Mouse (Mus musculus) embryonic facial prominence, embryonic 11.5 days (tissue): ENCODE measurements around the gene Cks2. TPM values are rescaled to one million over a fixed set of nuclear protein-coding genes. Genes with fewer than 3 reads are reported as not detected.

Experiments
- ATAC-seq: fragments of 200-750 bp; cut with Nextera tagmentation; replicated peaks from 2 replicates; pipeline ENCODE4 v1.8.0; 2017; ENCODE audit warnings: low read depth; ENCODE audit not compliant: insufficient number of reproducible peaks, low FRiP score, low TSS enrichment
- DNase-seq: peaks from one replicate; pipeline ENCODE4 v3.0.0-alpha.2; 2015; ENCODE audit warnings: low spot score
- H3K27ac ChIP-seq: fragments of 300-500 bp; sonication (generic); replicated peaks from 2 replicates; pipeline ENCODE4 v1.5.1; 2014; ENCODE audit warnings: mild to moderate bottlenecking, low read depth, low read length, control low read depth
- H3K27me3 ChIP-seq: fragments of 300-500 bp; sonication (generic); 2 replicates; pipeline ENCODE4 v1.6.1; 2014; ENCODE audit warnings: mild to moderate bottlenecking, low read length, moderate library complexity, mixed read lengths; ENCODE audit not compliant: control insufficient read depth, insufficient read depth
- H3K36me3 ChIP-seq: fragments of 300-500 bp; sonication (generic); replicated peaks from 2 replicates; pipeline ENCODE4 v1.6.1; 2014; ENCODE audit warnings: low read depth, mild to moderate bottlenecking, low read length, moderate library complexity, mixed read lengths; ENCODE audit not compliant: control insufficient read depth, insufficient read depth
- H3K4me1 ChIP-seq: fragments of 300-500 bp; sonication (generic); 2 replicates; pipeline ENCODE4 v1.6.1; 2014; ENCODE audit warnings: low read length, mixed read lengths; ENCODE audit not compliant: control insufficient read depth, insufficient read depth
- H3K4me2 ChIP-seq: fragments of 300-500 bp; sonication (generic); 2 replicates; pipeline ENCODE4 v1.6.1; 2014; ENCODE audit warnings: low read depth, mild to moderate bottlenecking, control low read depth, low read length, moderate library complexity
- H3K4me3 ChIP-seq: fragments of 300-500 bp; sonication (generic); 2 replicates; pipeline ENCODE4 v1.5.1; 2014; ENCODE audit warnings: low read depth, low read length, control low read depth
- H3K9ac ChIP-seq: fragments of 300-500 bp; sonication (generic); replicated peaks from 2 replicates; pipeline ENCODE4 v1.6.1; 2014; ENCODE audit warnings: mild to moderate bottlenecking, control low read depth, low read length
- H3K9me3 ChIP-seq: fragments of 300-500 bp; sonication (generic); replicated peaks from 2 replicates; pipeline ENCODE4 v1.6.1; 2016; ENCODE audit warnings: mild to moderate bottlenecking, low read length, inconsistent platforms, mixed read lengths; ENCODE audit not compliant: control insufficient read depth
- WGBS: fragments of 180-500 bp; shearing (Covaris S2); extraction: QIAGEN DNeasy Blood & Tissue Kit; methylation state at CpG from one replicate; pipeline ENCODE4 v1.1.7; 2014; 5-methylcytosine and 5-hydroxymethylcytosine counted together
- polyA plus RNA-seq: library from polyadenylated mRNA; unstranded; fragments of >200 nt; fragmentation: Nextera tagmentation; extraction: Ambion mirVana; gene quantifications from 2 replicates; pipeline ENCODE4 v1.2.1, GENCODE M21; 2014

Cks2 gene
- polyA plus RNA-seq, 1 experiment from 2014 or later: 422 TPM

DNA sequence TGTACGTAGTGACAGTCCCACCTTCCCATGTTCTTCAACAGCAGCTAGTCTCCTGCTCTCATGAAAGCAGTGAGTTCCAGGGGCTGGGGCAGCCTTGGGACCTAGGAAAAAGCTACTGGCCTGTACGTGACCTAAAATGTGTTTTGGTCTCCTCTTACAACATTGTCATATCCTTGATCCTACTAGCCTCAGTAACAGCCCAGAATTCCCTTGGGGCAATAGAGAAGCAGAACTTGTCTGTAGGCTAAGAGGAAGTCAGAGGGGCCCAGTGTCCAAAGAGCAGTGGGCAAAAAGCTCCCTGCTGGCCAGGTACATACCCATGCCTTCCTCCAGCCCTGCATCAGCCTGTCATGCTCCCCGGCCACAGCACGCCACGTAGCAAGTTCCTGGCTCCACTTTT lies 41.9 kb downstream of the Cks2 start:
- H3K9me3 ChIP-seq: no peaks in the 10 kb centered on the region
- no peaks in the 10 kb centered on the region for H3K4me1 ChIP-seq
- H3K9ac ChIP-seq: no peak overlapping the region
- H3K4me2 ChIP-seq: no peak overlapping the region
- 90% methylated on average over 5 of the region's 5 CpGs for WGBS
- DNase-seq (no peak), ATAC-seq (no peak)
- no peak overlapping the region for H3K4me3 ChIP-seq
- H3K36me3 ChIP-seq: peaks cover 2% of the 10 kb centered on the region
- H3K27ac ChIP-seq: no peak overlapping the region
- H3K27me3 ChIP-seq: no peaks in the 10 kb centered on the region

- H3K4me1 ChIP-seq: no peaks in the 10 kb centered on the region
- H3K36me3 ChIP-seq: peaks cover 2% of the 10 kb centered on the region
- no peaks in the 10 kb centered on the region for H3K9me3 ChIP-seq
- no peak overlapping the region for H3K4me3 ChIP-seq
- no peaks in the 10 kb centered on the region for H3K27me3 ChIP-seq
- no peak overlapping the region for H3K27ac ChIP-seq
- H3K9ac ChIP-seq: no peak overlapping the region
- DNase-seq (no peak), ATAC-seq (no peak)
- no peak overlapping the region for H3K4me2 ChIP-seq
- 78% methylated on average over 3 of the region's 3 CpGs for WGBS
These were observed 43.7 kb downstream of the Cks2 start for GRCm38 (mm10) chr13:51688688-51689087.

- ATAC-seq: no peak
- no peaks in the 10 kb centered on the region for H3K36me3 ChIP-seq
- H3K4me3 ChIP-seq: no peak overlapping the region
- H3K9ac ChIP-seq: no peak overlapping the region
- H3K4me2 ChIP-seq: no peak overlapping the region
- DNase-seq: no peak
- no peaks in the 10 kb centered on the region for H3K9me3 ChIP-seq
- H3K27ac ChIP-seq: no peak overlapping the region
- H3K27me3 ChIP-seq: no peaks in the 10 kb centered on the region
- no peaks in the 10 kb centered on the region for H3K4me1 ChIP-seq
These were observed 51.4 kb downstream of the Cks2 start for GRCm38 (mm10) chr13:51696481-51696880.

GRCm38 (mm10) chr13:51697455-51697854 lies 52.4 kb downstream of the Cks2 start:
- ATAC-seq (no peak), DNase-seq (no peak)
- H3K27ac ChIP-seq: no peak overlapping the region

GRCm38 (mm10) chr13:51697897-51698296 lies 52.9 kb downstream of the Cks2 start:
- no peak for DNase-seq
- Histone ChIP-seq H3K4me3 (no peak overlapping the region), H3K27me3 (no peaks in the 10 kb centered on the region), H3K9ac (no peak overlapping the region), H3K4me1 (no peaks in the 10 kb centered on the region), H3K36me3 (no peaks in the 10 kb centered on the region), H3K27ac (no peak overlapping the region), H3K9me3 (no peaks in the 10 kb centered on the region), H3K4me2 (no peak overlapping the region)
- no peak for ATAC-seq
- WGBS: 86% methylated on average over 4 of the region's 4 CpGs

More at GRCm38 (mm10) chr13:51697455-51697854, 52.4 kb downstream of the Cks2 start:
- H3K4me2 ChIP-seq: no peak overlapping the region
- H3K4me3 ChIP-seq: no peak overlapping the region
- H3K9me3 ChIP-seq: no peaks in the 10 kb centered on the region
- no peaks in the 10 kb centered on the region for H3K36me3 ChIP-seq
- WGBS: 74% methylated on average over 6 of the region's 6 CpGs
- no peaks in the 10 kb centered on the region for H3K27me3 ChIP-seq
- H3K9ac ChIP-seq: no peak overlapping the region
- H3K4me1 ChIP-seq: no peaks in the 10 kb centered on the region

- no peak overlapping the region for H3K4me3 ChIP-seq
- H3K9ac ChIP-seq: no peak overlapping the region
- no peaks in the 10 kb centered on the region for H3K36me3 ChIP-seq
- DNase-seq (no peak), ATAC-seq (no peak)
- WGBS: 83% methylated on average over 3 of the region's 3 CpGs
- H3K27me3 ChIP-seq: no peaks in the 10 kb centered on the region
- no peak overlapping the region for H3K4me2 ChIP-seq
- H3K9me3 ChIP-seq: no peaks in the 10 kb centered on the region
- no peak overlapping the region for H3K27ac ChIP-seq
- H3K4me1 ChIP-seq: no peaks in the 10 kb centered on the region
These were observed 53.3 kb downstream of the Cks2 start for GRCm38 (mm10) chr13:51698318-51698717.

Other genes starting within 250 kb of the Cks2 start
- gene S1pr3, start 236.6 kb upstream of the Cks2 start, polyA plus RNA-seq: 96.6 and 102 TPM in 2 replicates
- gene Shc3, start 75.8 kb upstream of the Cks2 start, polyA plus RNA-seq: 1.9 and 2.5 TPM in 2 replicates
- gene Secisbp2, start 6.5 kb downstream of the Cks2 start, polyA plus RNA-seq: 18.3 and 18.6 TPM in 2 replicates
- 5.4 and 6.7 TPM in 2 replicates for gene Sema4d, start 148.5 kb downstream of the Cks2 start, polyA plus RNA-seq
- 57.1 and 62.0 TPM in 2 replicates for gene Gadd45g, start 201.4 kb downstream of the Cks2 start, polyA plus RNA-seq